Mouse (Mus musculus): ENCODE data around the gene Gm20388. TPM values are rescaled to one million over a fixed set of nuclear protein-coding genes. Genes with fewer than 3 reads are reported as not detected.

Gm20388 gene
- polyA plus RNA-seq, 1 experiment from 2014 or later, result not detected

GRCm38 (mm10) chr8:124295357-124295756 is 4384.7 kb downstream of the Gm20388 start:
- Histone ChIP-seq H3K27ac (replicated peaks) (no peak overlapping the region), H3K4me1 (replicated peaks; ENCODE audit: control insufficient read depth, insufficient read depth) (no peaks in the 10 kb centered on the region; the same call in 1 of the 2 replicates), H3K9me3 (ENCODE audit: control insufficient read depth, low read length) (no peaks in the 10 kb centered on the region), H3K4me3 (ENCODE audit: low read depth, low read length) (no peak overlapping the region), H3K9ac (ENCODE audit: low read length) (no peak overlapping the region), H3K27me3 (ENCODE audit: control insufficient read depth, insufficient read depth, low read length) (no peaks in the 10 kb centered on the region), H3K4me2 (replicated peaks; ENCODE audit: low read depth) (no peak overlapping the region), H3K36me3 (ENCODE audit: control insufficient read depth, insufficient read depth, low read length) (no peaks in the 10 kb centered on the region)
- DNase-seq (ENCODE audit: low spot score) (no peak), ATAC-seq (ENCODE audit: low FRiP score, low TSS enrichment) (no peak)
- TF ChIP-seq EP300 (optimal IDR thresholded peaks at IDR 0.05) (no peak), CTCF (IDR thresholded peaks at IDR 0.05; ENCODE audit: low read depth) (no peak)
- 81% methylated on average over 6 of the region's 6 CpGs for WGBS

DNA sequence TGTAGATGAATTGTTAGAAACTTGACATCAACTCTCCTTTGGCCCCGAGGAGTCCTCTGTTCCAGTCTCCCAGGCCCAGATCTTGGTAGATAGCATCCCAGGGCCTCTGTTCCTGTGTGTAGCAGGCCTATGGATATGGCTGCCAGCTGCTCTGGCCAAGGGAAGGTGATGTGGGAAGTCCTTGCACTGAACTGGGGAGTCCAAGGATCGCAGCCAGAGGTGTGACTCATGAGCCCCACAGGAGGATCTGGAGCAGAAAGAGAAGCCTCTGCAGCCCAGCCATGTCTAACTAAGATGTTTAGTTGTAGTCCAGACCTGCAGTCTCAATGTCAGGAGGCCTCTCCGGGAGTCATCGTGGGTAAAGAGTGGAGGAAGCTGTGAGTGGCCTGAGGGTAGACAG is 4390.9 kb downstream of the Gm20388 start:
- Histone ChIP-seq H3K36me3 (ENCODE audit: control insufficient read depth, insufficient read depth, low read length) (no peaks in the 10 kb centered on the region; the same call in 1 of the 2 replicates), H3K27ac (replicated peaks) (no peak overlapping the region), H3K4me2 (replicated peaks; ENCODE audit: low read depth) (no peak overlapping the region), H3K9me3 (ENCODE audit: control insufficient read depth, low read length) (no peaks in the 10 kb centered on the region), H3K4me3 (ENCODE audit: low read depth, low read length) (no peak overlapping the region), H3K27me3 (ENCODE audit: control insufficient read depth, insufficient read depth, low read length) (no peaks in the 10 kb centered on the region), H3K4me1 (replicated peaks; ENCODE audit: control insufficient read depth, insufficient read depth) (peaks cover 2% of the 10 kb centered on the region; the same call in 1 of the 2 replicates), H3K9ac (ENCODE audit: low read length) (no peak overlapping the region)
- ATAC-seq (ENCODE audit: low FRiP score, low TSS enrichment), result peak; percentile 44; the same call in 1 of the 2 replicates
- no peak for TF ChIP-seq CTCF (IDR thresholded peaks at IDR 0.05; ENCODE audit: low read depth)
- no peak for TF ChIP-seq EP300 (optimal IDR thresholded peaks at IDR 0.05)
- 83% methylated on average over 4 of the region's 4 CpGs for WGBS
- no peak for DNase-seq (ENCODE audit: low spot score)

- DNase-seq (ENCODE audit: low spot score) (no peak), ATAC-seq (ENCODE audit: low FRiP score, low TSS enrichment) (no peak)
- no peak overlapping the region for H3K9ac ChIP-seq (ENCODE audit: low read length)
- H3K9me3 ChIP-seq (ENCODE audit: control insufficient read depth, low read length), result no peaks in the 10 kb centered on the region
- no peak overlapping the region for H3K4me3 ChIP-seq (ENCODE audit: low read depth, low read length)
- TF ChIP-seq EP300 (optimal IDR thresholded peaks at IDR 0.05) (no peak), CTCF (IDR thresholded peaks at IDR 0.05; ENCODE audit: low read depth) (no peak)
- WGBS, result 78% methylated on average over 7 of the region's 7 CpGs
- no peak overlapping the region for H3K4me2 ChIP-seq (replicated peaks; ENCODE audit: low read depth)
- no peaks in the 10 kb centered on the region for H3K27me3 ChIP-seq (ENCODE audit: control insufficient read depth, insufficient read depth, low read length)
- H3K36me3 ChIP-seq (ENCODE audit: control insufficient read depth, insufficient read depth, low read length), result no peaks in the 10 kb centered on the region; the same call in 1 of the 2 replicates
- no peak overlapping the region for H3K27ac ChIP-seq (replicated peaks)
- peaks cover 2% of the 10 kb centered on the region for H3K4me1 ChIP-seq (replicated peaks; ENCODE audit: control insufficient read depth, insufficient read depth)
Observed at GRCm38 (mm10) chr8:124301935-124302555, 4391.4 kb downstream of the Gm20388 start.

- H3K4me2 ChIP-seq (replicated peaks; ENCODE audit: low read depth), result no peak overlapping the region
- H3K36me3 ChIP-seq (ENCODE audit: control insufficient read depth, insufficient read depth, low read length), result no peaks in the 10 kb centered on the region; the same call in 1 of the 2 replicates
- DNase-seq (ENCODE audit: low spot score), result no peak
- no peaks in the 10 kb centered on the region for H3K27me3 ChIP-seq (ENCODE audit: control insufficient read depth, insufficient read depth, low read length)
- TF ChIP-seq EP300 (optimal IDR thresholded peaks at IDR 0.05) (no peak), CTCF (IDR thresholded peaks at IDR 0.05; ENCODE audit: low read depth) (no peak)
- no peak for ATAC-seq (ENCODE audit: low FRiP score, low TSS enrichment)
- no peaks in the 10 kb centered on the region for H3K9me3 ChIP-seq (ENCODE audit: control insufficient read depth, low read length)
- H3K27ac ChIP-seq (replicated peaks), result no peak overlapping the region
- 79% methylated on average over 15 of the region's 15 CpGs for WGBS
- H3K9ac ChIP-seq (ENCODE audit: low read length), result no peak overlapping the region
- H3K4me1 ChIP-seq (replicated peaks; ENCODE audit: control insufficient read depth, insufficient read depth), result peaks cover 2% of the 10 kb centered on the region
- no peak overlapping the region for H3K4me3 ChIP-seq (ENCODE audit: low read depth, low read length)
Observed at GRCm38 (mm10) chr8:124303211-124303902, 4392.7 kb downstream of the Gm20388 start.

DNA sequence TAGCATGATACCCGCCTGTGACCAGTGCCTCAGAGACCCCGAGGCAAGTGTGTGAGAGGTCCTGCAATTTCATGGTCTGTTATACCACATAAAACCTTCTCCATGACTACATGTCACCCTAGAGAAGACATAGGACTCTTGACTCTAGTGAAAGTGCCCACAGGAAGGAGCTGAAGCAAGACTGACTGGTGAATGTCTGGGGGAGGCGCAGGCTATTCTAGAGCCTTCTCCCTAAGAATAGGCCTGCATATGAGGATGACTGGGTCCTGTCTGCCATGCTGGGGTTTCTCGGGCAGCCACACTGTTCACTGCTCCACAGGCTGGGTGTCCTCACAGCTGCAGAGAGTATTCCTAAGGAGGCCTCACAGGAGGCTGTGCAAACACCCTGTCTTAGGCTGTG is 4393.5 kb downstream of the Gm20388 start:
- DNase-seq (ENCODE audit: low spot score), result no peak
- TF ChIP-seq EP300 (optimal IDR thresholded peaks at IDR 0.05) (no peak), CTCF (IDR thresholded peaks at IDR 0.05; ENCODE audit: low read depth) (no peak)
- ATAC-seq (ENCODE audit: low FRiP score, low TSS enrichment), result no peak
- Histone ChIP-seq H3K27ac (replicated peaks) (no peak overlapping the region), H3K27me3 (ENCODE audit: control insufficient read depth, insufficient read depth, low read length) (no peaks in the 10 kb centered on the region), H3K36me3 (ENCODE audit: control insufficient read depth, insufficient read depth, low read length) (no peaks in the 10 kb centered on the region; the same call in 1 of the 2 replicates), H3K4me3 (ENCODE audit: low read depth, low read length) (no peak overlapping the region), H3K9ac (ENCODE audit: low read length) (no peak overlapping the region), H3K4me1 (replicated peaks; ENCODE audit: control insufficient read depth, insufficient read depth) (peaks cover 6% of the 10 kb centered on the region), H3K9me3 (ENCODE audit: control insufficient read depth, low read length) (no peaks in the 10 kb centered on the region), H3K4me2 (replicated peaks; ENCODE audit: low read depth) (no peak overlapping the region)
- WGBS, result 90% methylated on average over 4 of the region's 4 CpGs

GRCm38 (mm10) chr8:124306574-124306973 is 4395.9 kb downstream of the Gm20388 start:
- H3K9ac ChIP-seq (ENCODE audit: low read length), result no peak overlapping the region
- DNase-seq (ENCODE audit: low spot score), result no peak
- no peak for ATAC-seq (ENCODE audit: low FRiP score, low TSS enrichment)
- H3K9me3 ChIP-seq (ENCODE audit: control insufficient read depth, low read length), result no peaks in the 10 kb centered on the region
- H3K4me2 ChIP-seq (replicated peaks; ENCODE audit: low read depth), result no peak overlapping the region
- 27% methylated on average over 7 of the region's 7 CpGs for WGBS
- peak overlapping the region; percentile 30; the same call in 1 of the 2 replicates for H3K27ac ChIP-seq (replicated peaks)
- H3K4me1 ChIP-seq (replicated peaks; ENCODE audit: control insufficient read depth, insufficient read depth), result peaks cover 6% of the 10 kb centered on the region
- TF ChIP-seq CTCF (IDR thresholded peaks at IDR 0.05; ENCODE audit: low read depth) (no peak), EP300 (optimal IDR thresholded peaks at IDR 0.05) (no peak)
- H3K27me3 ChIP-seq (ENCODE audit: control insufficient read depth, insufficient read depth, low read length), result no peaks in the 10 kb centered on the region
- H3K36me3 ChIP-seq (ENCODE audit: control insufficient read depth, insufficient read depth, low read length), result peaks cover 3% of the 10 kb centered on the region; the same call in 1 of the 2 replicates
- H3K4me3 ChIP-seq (ENCODE audit: low read depth, low read length), result no peak overlapping the region
